Mouse (Mus musculus) hindbrain, embryonic 14.5 days (tissue): ENCODE measurements around the gene Sec22c. TPM values are rescaled to one million over a fixed set of nuclear protein-coding genes. Genes with fewer than 3 reads are reported as not detected.

ENCODE experiments used
- ATAC-seq: fragments of 200-750 bp; cut with Nextera tagmentation; 2 replicates; pipeline ENCODE4 v1.8.0; 2017; ENCODE audit warnings: moderate number of reproducible peaks, mild to moderate bottlenecking, moderate TSS enrichment, moderate library complexity; ENCODE audit not compliant: low FRiP score
- DNase-seq: peaks from one replicate; pipeline ENCODE4 v3.0.0-alpha.2; 2015; ENCODE audit warnings: low spot score
- H3K27ac ChIP-seq: fragments of 300-500 bp; sonication (generic); 2 replicates; pipeline ENCODE4 v1.5.1; 2014; ENCODE audit warnings: mild to moderate bottlenecking, moderate library complexity
- H3K27me3 ChIP-seq: fragments of 300-500 bp; sonication (generic); 2 replicates; pipeline ENCODE4 v1.6.1; 2014; ENCODE audit warnings: mild to moderate bottlenecking, low read length, mixed read lengths; ENCODE audit not compliant: control insufficient read depth, insufficient read depth
- H3K36me3 ChIP-seq: fragments of 300-500 bp; sonication (generic); replicated peaks from 2 replicates; pipeline ENCODE4 v1.6.1; 2014; ENCODE audit not compliant: control insufficient read depth, insufficient read depth
- H3K4me1 ChIP-seq: fragments of 300-500 bp; sonication (generic); replicated peaks from 2 replicates; pipeline ENCODE4 v1.6.1; 2014; ENCODE audit warnings: antibody characterized with exemption, low read length, mixed read lengths; ENCODE audit not compliant: control insufficient read depth, insufficient read depth
- H3K4me2 ChIP-seq: fragments of 300-500 bp; sonication (generic); replicated peaks from 2 replicates; pipeline ENCODE4 v1.6.1; 2014; ENCODE audit warnings: mild to moderate bottlenecking, moderate library complexity
- H3K4me3 ChIP-seq: fragments of 300-500 bp; sonication (generic); replicated peaks from 2 replicates; pipeline ENCODE4 v1.5.1; 2014; ENCODE audit warnings: mild to moderate bottlenecking, low read length
- H3K9ac ChIP-seq: fragments of 300-500 bp; sonication (generic); 2 replicates; pipeline ENCODE4 v1.6.1; 2014
- H3K9me3 ChIP-seq: fragments of 300-500 bp; sonication (generic); 2 replicates; pipeline ENCODE4 v1.6.1; 2016; ENCODE audit warnings: low read length; ENCODE audit not compliant: control insufficient read depth
- WGBS: fragments of 180-500 bp; shearing (Covaris S2); extraction: QIAGEN DNeasy Blood & Tissue Kit; methylation state at CpG from one replicate; pipeline ENCODE4 v1.1.7; 2014; 5-methylcytosine and 5-hydroxymethylcytosine counted together
- polyA plus RNA-seq: library from polyadenylated mRNA; unstranded; fragments of >200 nt; fragmentation: Nextera tagmentation; extraction: Ambion mirVana; gene quantifications from 2 replicates; pipeline ENCODE4 v1.2.1, GENCODE M21; 2014

Gene Sec22c
- polyA plus RNA-seq, 1 experiment from 2014 or later: 21.6 TPM

DNA sequence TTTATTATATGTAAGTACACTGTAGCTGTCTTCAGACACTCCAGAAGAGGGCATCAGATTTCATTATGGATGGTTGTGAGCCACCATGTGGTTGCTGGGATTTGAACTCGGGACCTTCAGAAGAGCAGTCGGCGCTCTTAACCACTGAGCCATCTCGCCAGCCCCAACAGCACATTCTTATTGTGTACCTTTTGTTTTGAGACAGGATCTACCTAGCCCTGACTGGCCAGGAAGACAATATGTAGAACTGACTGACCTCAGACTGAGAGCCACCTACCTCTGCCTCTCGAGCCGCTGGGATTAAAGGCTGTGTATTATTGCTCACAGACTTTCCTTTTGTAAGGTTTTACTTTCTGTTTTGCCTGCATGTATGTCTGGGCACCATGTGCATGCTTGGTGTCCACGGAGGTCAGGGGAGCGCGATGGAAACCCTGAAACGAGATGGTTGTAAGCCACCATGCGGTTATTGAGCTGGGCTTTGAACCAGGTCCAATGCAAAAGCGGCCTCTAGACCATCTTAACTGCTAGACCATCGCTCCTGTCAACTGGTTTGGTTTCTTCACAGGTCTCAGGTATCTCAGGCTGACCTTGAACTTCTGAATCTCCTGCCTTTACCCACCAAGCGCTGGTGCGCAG, 12.9 kb upstream of the Sec22c start:
- Histone ChIP-seq H3K9ac (peak overlapping the region; percentile 67), H3K9me3 (no peaks in the 10 kb centered on the region), H3K27ac (peak overlapping the region; percentile 88), H3K4me2 (peak overlapping the region; percentile 62), H3K36me3 (peaks cover 4% of the 10 kb centered on the region; the same call in 1 of the 2 replicates), H3K4me3 (peak overlapping the region; percentile 69), H3K4me1 (peaks cover 16% of the 10 kb centered on the region), H3K27me3 (no peaks in the 10 kb centered on the region)
- ATAC-seq: no peak
- WGBS: 71% methylated on average over 15 of the region's 15 CpGs
- DNase-seq: no peak

DNA sequence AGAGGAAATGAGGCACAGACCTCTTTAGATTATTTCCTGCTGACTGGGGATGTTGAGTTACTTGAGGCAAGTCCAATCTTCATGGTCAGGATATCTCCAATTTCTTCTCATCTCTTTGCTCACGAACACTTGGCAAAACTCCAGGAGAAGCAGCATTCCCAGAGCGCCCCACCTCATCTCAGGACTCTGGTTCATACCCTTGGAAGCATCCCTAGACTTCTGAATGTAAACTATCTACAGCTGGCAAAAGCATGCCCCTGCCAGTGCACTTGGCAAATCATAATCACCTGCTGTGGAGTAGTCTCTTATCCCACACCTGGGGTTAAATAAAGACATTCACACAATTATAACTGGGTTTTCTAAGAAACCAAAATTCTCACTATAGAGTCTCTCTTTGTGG, 11.8 kb upstream of the Sec22c start:
- Histone ChIP-seq H3K9ac (no peak overlapping the region), H3K27me3 (no peaks in the 10 kb centered on the region), H3K9me3 (no peaks in the 10 kb centered on the region), H3K4me2 (no peak overlapping the region), H3K4me1 (peaks cover 20% of the 10 kb centered on the region), H3K27ac (no peak overlapping the region), H3K4me3 (no peak overlapping the region), H3K36me3 (peaks cover 13% of the 10 kb centered on the region; the same call in 1 of the 2 replicates)
- 88% methylated on average over 2 of the region's 2 CpGs for WGBS
- DNase-seq (no peak), ATAC-seq (no peak)

DNA sequence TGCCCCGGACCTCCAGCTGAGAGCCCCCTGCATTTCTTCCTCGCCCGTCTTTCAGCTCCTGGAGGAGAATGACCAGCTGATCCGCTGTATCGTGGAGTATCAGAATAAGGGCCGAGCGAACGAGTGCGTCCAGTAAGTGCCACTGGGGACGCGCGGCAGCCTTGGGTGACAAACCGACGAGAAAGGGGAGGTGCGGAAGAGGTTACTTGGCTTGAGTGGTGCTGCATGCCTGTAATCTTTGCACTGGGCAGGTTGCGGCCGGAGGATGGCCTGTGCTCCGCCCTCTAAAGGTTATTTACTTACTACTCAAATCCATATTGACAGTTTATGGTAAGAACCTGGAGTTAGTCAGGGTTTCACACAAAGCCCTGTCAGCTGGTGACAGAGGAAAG, 5.3 kb upstream of the Sec22c start:
- Histone ChIP-seq H3K4me1 (peaks cover 18% of the 10 kb centered on the region), H3K27me3 (no peaks in the 10 kb centered on the region), H3K27ac (peak overlapping the region; percentile 97), H3K9me3 (no peaks in the 10 kb centered on the region), H3K4me2 (peak overlapping the region; percentile 94), H3K9ac (peak overlapping the region; percentile 96), H3K4me3 (peak overlapping the region; percentile 97), H3K36me3 (peaks cover 10% of the 10 kb centered on the region; the same call in 1 of the 2 replicates)
- ATAC-seq (peak; percentile 7; the same call in 1 of the 2 replicates), DNase-seq (no peak)
- under 1% methylated on average over 18 of the region's 18 CpGs for WGBS

DNA sequence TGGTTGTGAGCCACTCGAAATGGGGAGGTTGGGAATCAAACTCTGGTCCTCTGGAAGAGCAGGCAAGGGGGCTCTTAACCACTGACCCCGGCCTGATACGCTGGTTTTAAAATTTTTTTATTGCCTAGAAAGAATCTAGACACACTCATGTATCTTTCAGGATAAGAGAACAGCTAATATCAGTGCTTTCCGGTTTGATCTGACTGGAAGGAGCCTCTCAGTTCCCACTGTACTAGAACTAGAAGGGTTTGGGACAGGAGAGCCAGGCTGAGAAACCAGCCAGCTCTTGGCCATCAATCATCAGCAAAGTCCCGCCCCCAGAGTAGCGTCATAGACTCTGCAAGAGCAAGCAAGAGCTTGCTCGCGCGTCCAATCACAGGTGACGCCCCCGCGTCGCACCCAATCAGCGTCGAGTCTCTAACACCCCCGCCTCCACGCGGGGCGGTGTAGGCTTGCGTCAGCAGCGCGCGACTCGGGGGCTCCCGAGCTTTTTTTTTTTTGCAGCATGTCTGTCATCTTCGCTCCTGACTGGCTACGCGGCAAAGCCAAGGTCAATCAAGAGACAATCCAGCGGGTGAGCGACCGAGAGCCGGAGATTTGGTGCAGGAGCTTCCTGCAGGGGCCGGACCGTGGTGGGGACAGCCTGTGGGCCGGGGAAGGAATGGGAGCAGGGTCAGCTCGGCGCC, 4.8 kb upstream of the Sec22c start, which contains the start of gene Ss18l2:
TSS of gene Ss18l2 (plus strand) at position 432 of the 686 bp plus-strand sequence.
- peak within 1 kb of the TSS; percentile 94 for H3K4me2 ChIP-seq
- H3K4me1 ChIP-seq: peaks cover 22% of the 10 kb centered on the region
- H3K36me3 ChIP-seq: peaks cover 10% of the 10 kb centered on the region; the same call in 1 of the 2 replicates
- 5% methylated on average over 37 of the region's 37 CpGs for WGBS
- no peaks in the 10 kb centered on the region for H3K27me3 ChIP-seq
- DNase-seq (peak; percentile 100), ATAC-seq (peak; percentile 99)
- H3K9me3 ChIP-seq: no peaks in the 10 kb centered on the region
- H3K27ac ChIP-seq: peak within 1 kb of the TSS; percentile 97
- peak within 1 kb of the TSS; percentile 96 for H3K9ac ChIP-seq
- H3K4me3 ChIP-seq: peak within 1 kb of the TSS; percentile 97

DNA sequence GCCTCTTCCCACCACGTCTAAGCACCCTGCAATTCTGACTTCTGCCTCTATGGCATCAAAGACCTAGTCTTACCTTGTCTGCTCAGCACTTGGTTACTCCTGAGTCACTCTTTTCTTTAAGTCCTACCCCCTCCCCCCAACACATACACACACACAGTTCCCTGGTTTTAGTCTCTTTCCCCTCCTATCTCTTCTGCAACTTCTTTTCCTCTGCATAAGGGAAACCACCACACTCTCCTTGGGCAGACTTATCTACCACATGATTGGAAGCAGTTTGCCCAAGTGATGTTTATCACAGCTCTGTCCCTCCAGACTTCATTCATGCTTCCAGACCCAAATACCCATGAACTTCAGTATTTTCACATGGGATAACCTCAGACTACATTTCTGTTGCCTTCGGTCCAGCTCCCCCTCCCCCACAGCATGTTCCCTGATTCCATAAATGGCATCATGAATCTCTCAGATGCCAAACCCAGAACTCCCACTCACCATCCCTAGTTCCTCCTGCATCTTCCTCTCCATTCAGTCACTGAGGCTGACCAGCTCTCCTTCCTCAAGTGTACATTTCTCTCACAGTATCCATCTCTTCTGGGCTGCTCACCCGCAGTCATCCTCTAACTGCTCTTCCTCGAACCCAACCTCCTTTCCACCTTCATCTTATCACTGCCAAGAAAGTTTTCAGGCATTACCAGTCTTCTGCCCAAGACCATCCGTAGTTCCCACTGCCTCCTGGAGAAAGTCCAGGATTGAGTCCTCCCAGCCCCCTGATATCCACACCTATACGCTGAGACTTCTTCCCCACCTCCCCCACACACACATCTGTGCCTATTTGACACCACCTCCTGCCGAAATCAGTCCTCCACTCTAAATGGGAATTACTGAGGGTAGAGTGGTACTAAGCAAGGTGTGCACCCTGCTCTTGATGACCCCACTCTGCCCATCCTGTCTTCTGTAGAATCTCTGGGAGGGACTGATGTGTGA, 3.5 kb upstream of the Sec22c start:
- Histone ChIP-seq H3K36me3 (peaks cover 10% of the 10 kb centered on the region; the same call in 1 of the 2 replicates), H3K4me1 (peaks cover 28% of the 10 kb centered on the region), H3K4me3 (no peak overlapping the region), H3K27me3 (no peaks in the 10 kb centered on the region), H3K9me3 (no peaks in the 10 kb centered on the region), H3K4me2 (no peak overlapping the region), H3K27ac (no peak overlapping the region), H3K9ac (no peak overlapping the region)
- ATAC-seq: no peak
- WGBS: 72% methylated on average over 7 of the region's 7 CpGs
- no peak for DNase-seq

DNA sequence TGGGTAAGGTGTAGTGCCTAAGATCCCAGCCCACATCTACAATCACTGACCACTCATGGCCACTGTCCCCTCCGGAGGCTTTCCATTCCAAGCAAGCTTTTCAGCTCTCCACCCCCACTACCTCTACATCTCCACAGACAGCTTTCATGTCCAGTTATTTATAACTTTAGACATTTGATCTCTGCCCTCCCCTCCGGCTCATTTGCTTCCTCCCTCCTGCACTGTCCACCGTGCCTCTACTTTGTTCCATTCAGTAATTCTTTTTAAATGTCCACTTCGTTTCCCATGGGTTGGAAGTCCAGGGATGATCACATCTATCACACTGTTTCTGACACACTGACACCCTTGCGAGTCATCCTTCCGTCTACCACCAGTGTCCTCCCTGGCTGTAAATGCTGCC, 2.5 kb upstream of the Sec22c start:
- peaks cover 33% of the 10 kb centered on the region for H3K4me1 ChIP-seq
- H3K4me3 ChIP-seq: no peak overlapping the region
- no peaks in the 10 kb centered on the region for H3K9me3 ChIP-seq
- no peak overlapping the region for H3K9ac ChIP-seq
- 74% methylated on average over 6 of the region's 6 CpGs for WGBS
- no peak for DNase-seq
- H3K4me2 ChIP-seq: no peak overlapping the region
- ATAC-seq: no peak
- peaks cover 6% of the 10 kb centered on the region; the same call in 1 of the 2 replicates for H3K36me3 ChIP-seq
- H3K27ac ChIP-seq: no peak overlapping the region
- no peaks in the 10 kb centered on the region for H3K27me3 ChIP-seq

DNA sequence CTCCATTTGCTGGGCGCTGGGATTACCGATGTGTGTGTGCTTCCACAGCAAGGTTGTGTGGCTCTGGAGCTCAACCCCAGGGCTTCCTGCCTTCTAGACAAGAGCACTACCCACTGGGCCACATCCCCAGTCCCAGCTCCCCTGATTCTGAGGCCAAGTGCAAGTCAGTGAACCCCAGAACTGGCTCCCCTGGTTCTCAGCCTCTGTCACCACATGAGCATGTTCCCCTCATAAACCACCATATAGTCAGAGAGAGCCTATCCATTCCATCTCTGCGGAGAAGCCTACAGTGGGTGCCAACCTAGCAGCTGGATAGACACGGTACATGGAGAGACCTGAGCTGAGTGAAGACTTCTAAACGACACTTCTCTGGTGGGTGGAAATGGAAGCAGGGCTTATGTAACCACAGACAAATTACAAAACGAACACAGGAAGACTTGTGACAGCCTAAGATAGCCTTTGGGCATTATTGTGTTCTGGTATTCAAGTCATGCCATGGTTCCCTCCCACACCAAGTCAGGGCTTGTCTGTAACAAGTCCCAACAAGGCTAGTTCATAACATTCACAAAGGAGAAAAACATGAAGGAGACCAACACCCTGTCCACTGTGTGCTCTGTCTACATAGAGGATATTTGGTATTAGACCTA, 862 bp upstream of the Sec22c start:
- Histone ChIP-seq H3K27ac (no peak overlapping the region), H3K9me3 (no peaks in the 10 kb centered on the region), H3K9ac (no peak overlapping the region; the same call in 1 of the 2 replicates), H3K4me3 (no peak overlapping the region), H3K4me2 (no peak overlapping the region), H3K4me1 (peaks cover 21% of the 10 kb centered on the region), H3K36me3 (no peaks in the 10 kb centered on the region), H3K27me3 (no peaks in the 10 kb centered on the region)
- DNase-seq (no peak), ATAC-seq (no peak)
- WGBS: 88% methylated on average over 6 of the region's 6 CpGs

DNA sequence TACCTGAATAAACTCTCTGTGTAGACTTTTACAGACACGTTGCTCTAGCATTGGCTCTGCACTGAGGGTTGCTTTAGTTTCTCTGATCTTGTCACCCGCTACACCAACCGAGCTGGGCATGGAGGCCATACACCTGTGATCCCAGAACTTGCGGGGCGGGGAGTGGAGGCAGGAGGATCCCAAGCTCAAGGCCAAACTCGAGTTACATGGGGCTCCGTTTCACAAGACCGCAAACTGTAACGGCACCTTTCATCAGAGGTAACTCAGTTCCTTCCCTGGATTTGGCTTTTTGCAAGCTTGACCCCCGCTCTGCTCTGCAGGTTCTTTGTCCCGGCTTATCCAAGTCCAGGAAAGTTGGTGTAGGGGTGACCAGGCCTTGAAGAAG, 1.0 kb downstream of the Sec22c start:
- no peaks in the 10 kb centered on the region for H3K9me3 ChIP-seq
- peak overlapping the region; percentile 94 for H3K4me2 ChIP-seq
- H3K9ac ChIP-seq: peak overlapping the region; percentile 79
- H3K4me3 ChIP-seq: peak overlapping the region; percentile 81
- DNase-seq (no peak), ATAC-seq (no peak)
- H3K27me3 ChIP-seq: no peaks in the 10 kb centered on the region
- H3K4me1 ChIP-seq: peaks cover 16% of the 10 kb centered on the region
- WGBS: 39% methylated on average over 11 of the region's 11 CpGs
- peaks cover 4% of the 10 kb centered on the region; the same call in 1 of the 2 replicates for H3K36me3 ChIP-seq
- H3K27ac ChIP-seq: no peak overlapping the region
